Mouse (Mus musculus) heart, adult 9 months (tissue): ENCODE data around the gene Fam207a.

Source experiments
- DNase-seq, 2 experiments: peaks; one replicate each; pipeline ENCODE4 v3.0.0; 2022; ENCODE audit warnings: low spot score in 2 of 2

Fam207a gene

GRCm38 (mm10) chr10:77502967-77503922 lies 12.3 kb downstream of the Fam207a start:
- DNase-seq: no peak

- no peak for DNase-seq
Measured at GRCm38 (mm10) chr10:77500636-77501035, 14.9 kb downstream of the Fam207a start.

- DNase-seq: no peak
Measured at GRCm38 (mm10) chr10:77498254-77498653, 17.3 kb downstream of the Fam207a start.

- DNase-seq: no peak
Measured at GRCm38 (mm10) chr10:77497185-77497584, 18.4 kb downstream of the Fam207a start.

- no peak for DNase-seq
Measured at GRCm38 (mm10) chr10:77492885-77493284, 22.7 kb downstream of the Fam207a start.

- DNase-seq: no peak
Measured at GRCm38 (mm10) chr10:77491585-77491984, 24.0 kb downstream of the Fam207a start.

GRCm38 (mm10) chr10:77488168-77488567 lies 27.4 kb downstream of the Fam207a start:
- DNase-seq: no peak

GRCm38 (mm10) chr10:77485786-77486185 lies 29.8 kb downstream of the Fam207a start:
- DNase-seq: no peak

GRCm38 (mm10) chr10:77484205-77484935 lies 31.2 kb downstream of the Fam207a start:
- DNase-seq: peak; percentile 80 to 84

- no peak for DNase-seq
Measured at GRCm38 (mm10) chr10:77481814-77482213, 33.8 kb downstream of the Fam207a start.

GRCm38 (mm10) chr10:77479972-77480371 lies 35.6 kb downstream of the Fam207a start:
- no peak for DNase-seq

GRCm38 (mm10) chr10:77476907-77477306 lies 38.7 kb downstream of the Fam207a start:
- no peak for DNase-seq

- no peak for DNase-seq
Measured at GRCm38 (mm10) chr10:77472188-77472587, 43.4 kb downstream of the Fam207a start.

- no peak for DNase-seq
Measured at GRCm38 (mm10) chr10:77471512-77471911, 44.1 kb downstream of the Fam207a start.

- no peak for DNase-seq
Measured at GRCm38 (mm10) chr10:77470763-77471162, 44.8 kb downstream of the Fam207a start.

- no peak for DNase-seq
Measured at GRCm38 (mm10) chr10:77468675-77469074, 46.9 kb downstream of the Fam207a start.

- DNase-seq: no peak
Measured at GRCm38 (mm10) chr10:77467407-77467806, 48.2 kb downstream of the Fam207a start.

- DNase-seq: no peak
Measured at GRCm38 (mm10) chr10:77465902-77466301, 49.7 kb downstream of the Fam207a start.

- DNase-seq: peak; percentile 53 to 70
Measured at GRCm38 (mm10) chr10:77464181-77464936, 51.2 kb downstream of the Fam207a start.

GRCm38 (mm10) chr10:77461161-77461560 lies 54.4 kb downstream of the Fam207a start:
- DNase-seq: no peak

GRCm38 (mm10) chr10:77457701-77458100 lies 57.9 kb downstream of the Fam207a start:
- DNase-seq: no peak

GRCm38 (mm10) chr10:77456507-77456906 lies 59.1 kb downstream of the Fam207a start:
- DNase-seq: peak; percentile 63 to 69
